Mouse (Mus musculus) olfactory bulb, adult 2 months (tissue): Measurements from ENCODE around the gene Bcl9.

Source experiments
- CTCF ChIP-seq: fragments of 200-500 bp; IDR thresholded peaks from 2 replicates; pipeline ENCODE4 v1.5.1; 2012; ENCODE audit warnings: low read depth, mild to moderate bottlenecking, low read length, moderate library complexity; ENCODE audit not compliant: insufficient read depth
- POLR2A ChIP-seq: fragments of 200-500 bp; IDR thresholded peaks from 2 replicates; pipeline ENCODE4 v1.6.1; 2012; ENCODE audit warnings: mild to moderate bottlenecking, low read depth, low read length, moderate library complexity; ENCODE audit not compliant: insufficient read depth

DNA sequence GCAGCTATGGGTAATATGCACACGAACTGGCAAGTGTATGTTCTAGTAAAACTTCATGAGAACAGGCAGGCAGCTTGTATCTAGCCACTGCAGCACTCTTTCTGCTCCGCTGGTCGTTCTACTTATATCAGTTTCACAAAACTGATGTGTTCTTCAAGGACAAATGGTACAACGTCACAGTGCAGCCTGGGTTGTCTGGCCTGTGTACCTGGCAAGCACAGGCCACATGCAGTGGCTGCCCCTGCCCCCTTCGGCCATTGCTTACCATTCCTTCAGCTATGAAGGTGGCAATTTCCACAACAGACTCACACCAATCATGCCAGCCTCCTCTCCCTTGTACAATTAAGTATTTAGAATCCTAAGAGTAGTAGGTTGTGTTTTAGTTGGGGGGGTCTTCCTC lies 125.1 kb downstream of the Bcl9 start:
- TF ChIP-seq CTCF (no peak), POLR2A (no peak)
